Mouse (Mus musculus) adrenal gland, adult (tissue): Measurements from ENCODE around the gene Cnga4.
"Not testable (repeated sequence)": the region's sequence is repeated elsewhere in the genome, so short reads cannot be mapped to it uniquely, and the experiment has no call there.

ENCODE experiments used
- DNase-seq, 2 experiments: peaks; one replicate each; pipeline ENCODE4 v3.0.0; 2022 to 2023; ENCODE audit warnings: low spot score in 1 of 2; ENCODE audit not compliant: inconsistent age in 2 of 2

Gene Cnga4

GRCm38 (mm10) chr7:105411874-105412632, 7.7 kb downstream of the Cnga4 start:
- DNase-seq, result peak; percentile 71 to 92

GRCm38 (mm10) chr7:105414385-105414784, 10.0 kb downstream of the Cnga4 start:
- DNase-seq, result no peak

- DNase-seq, result no peak
Observed at GRCm38 (mm10) chr7:105416529-105416928, 12.2 kb downstream of the Cnga4 start.

- DNase-seq, result no peak
Observed at GRCm38 (mm10) chr7:105418106-105418505, 13.7 kb downstream of the Cnga4 start.

- DNase-seq, result no peak
Observed at GRCm38 (mm10) chr7:105420903-105421302, 16.5 kb downstream of the Cnga4 start.

GRCm38 (mm10) chr7:105424368-105424767, 20.0 kb downstream of the Cnga4 start:
- DNase-seq, result no peak

- DNase-seq, result no peak
Observed at GRCm38 (mm10) chr7:105425424-105426043, 21.2 kb downstream of the Cnga4 start, which contains the start of gene Cckbr. Gene Cckbr, plus strand, starts transcription at chr7:105425731.

GRCm38 (mm10) chr7:105426051-105426450, 21.7 kb downstream of the Cnga4 start:
- DNase-seq, result no peak

- no peak for DNase-seq
Observed at GRCm38 (mm10) chr7:105432058-105432457, 27.7 kb downstream of the Cnga4 start.

- DNase-seq, result no peak
Observed at GRCm38 (mm10) chr7:105433859-105434258, 29.5 kb downstream of the Cnga4 start.

GRCm38 (mm10) chr7:105434798-105435197, 30.4 kb downstream of the Cnga4 start:
- DNase-seq, result no peak

GRCm38 (mm10) chr7:105437979-105438772, 33.8 kb downstream of the Cnga4 start:
- no peak for DNase-seq

GRCm38 (mm10) chr7:105441426-105441825, 37.1 kb downstream of the Cnga4 start:
- DNase-seq, result no peak

GRCm38 (mm10) chr7:105445076-105445475, 40.7 kb downstream of the Cnga4 start:
- DNase-seq, result no peak

GRCm38 (mm10) chr7:105453345-105453744, 49.0 kb downstream of the Cnga4 start:
- not testable (repeated sequence) for DNase-seq
